Comparison of ENCODE assay signal across 21 mouse cellular contexts in genomic region chr10:17592387-17592786, GRCm38 (mm10).
A peak's percentile ranks its signal among the peaks of the same experiment; 100 is the strongest.
DNase-seq lines count a peak whose midpoint lies in the region; ATAC-seq lines count a peak whose summit lies in the region.
"Had no signal": no experiment of that assay in that cellular context is flagged by ENCODE, and none has a peak within 500 bp of the region (broad histone marks: within the 10 kb centered on the region; RNA-seq: fewer than 3 reads in every experiment).

No protein-coding gene starts in this region.

- H3K4me2 ChIP-seq in midbrain, embryonic 11.5 days, result no peak overlapping the region
- no peak overlapping the region for H3K4me2 ChIP-seq in midbrain, embryonic 14.5 days (ENCODE audit: low read length)
- no peak overlapping the region for H3K4me2 ChIP-seq in liver, embryonic 15.5 days
- H3K4me2 ChIP-seq: forebrain, embryonic 13.5 days; heart, embryonic 13.5 days; hindbrain, embryonic 12.5 days; hindbrain, embryonic 15.5 days had no signal

- H3K9ac ChIP-seq in midbrain, embryonic 11.5 days (ENCODE audit: low read length), result no peak overlapping the region
- H3K9ac ChIP-seq in midbrain, embryonic 14.5 days (replicated peaks; ENCODE audit: low read length), result no peak overlapping the region
- no peak overlapping the region for H3K9ac ChIP-seq in liver, embryonic 15.5 days
- H3K9ac ChIP-seq: forebrain, embryonic 13.5 days; heart, embryonic 13.5 days; hindbrain, embryonic 12.5 days; hindbrain, embryonic 15.5 days had no signal

- H3K27ac ChIP-seq in midbrain, embryonic 11.5 days (ENCODE audit: low read depth, low read length), result no peak overlapping the region
- H3K27ac ChIP-seq in midbrain, embryonic 14.5 days (replicated peaks; ENCODE audit: low read depth, low read length), result no peak overlapping the region
- peak overlapping the region; percentile 55 for H3K27ac ChIP-seq in liver, embryonic 15.5 days (replicated peaks)
- H3K27ac ChIP-seq: forebrain, embryonic 10.5 days; forebrain, embryonic 13.5 days; heart, embryonic 13.5 days; hindbrain, embryonic 12.5 days; hindbrain, embryonic 15.5 days had no signal

- DNase-seq in heart, adult 11 months, result peak; percentile 25
- no peak for DNase-seq in heart, postnatal 14 days
- DNase-seq in midbrain, embryonic 11.5 days (ENCODE audit: low spot score, missing footprints), result peak; percentile 53
- DNase-seq in midbrain, embryonic 14.5 days, result no peak
- no peak for DNase-seq in spleen, postnatal 4 days (ENCODE audit: low spot score in 2 of 2)
- no peak for DNase-seq in thymus, postnatal 36 days
- DNase-seq: adrenal gland, postnatal 10 days; adrenal gland, postnatal 36 days; cerebellum, adult 18-20 months; cerebellum, adult 9-10 months; cerebellum, postnatal 14 days; gastrocnemius, postnatal 10 days; gastrocnemius, postnatal 36 days had no signal

- no peaks in the 10 kb centered on the region for H3K4me1 ChIP-seq in midbrain, embryonic 11.5 days (ENCODE audit: control insufficient read depth, insufficient read depth, low read length)
- H3K4me1 ChIP-seq in midbrain, embryonic 14.5 days (ENCODE audit: control insufficient read depth, insufficient read depth, low read length), result no peaks in the 10 kb centered on the region
- peaks cover 62% of the 10 kb centered on the region for H3K4me1 ChIP-seq in liver, embryonic 15.5 days (replicated peaks)
- H3K4me1 ChIP-seq: forebrain, embryonic 10.5 days; forebrain, embryonic 13.5 days; hindbrain, embryonic 12.5 days; hindbrain, embryonic 15.5 days had no signal

- H3K9me3 ChIP-seq in midbrain, embryonic 11.5 days (ENCODE audit: control insufficient read depth, low read length), result no peaks in the 10 kb centered on the region
- no peaks in the 10 kb centered on the region for H3K9me3 ChIP-seq in midbrain, embryonic 14.5 days (ENCODE audit: control insufficient read depth, low read length)
- H3K9me3 ChIP-seq in liver, embryonic 15.5 days (replicated peaks), result no peaks in the 10 kb centered on the region
- H3K9me3 ChIP-seq: forebrain, embryonic 10.5 days; forebrain, embryonic 13.5 days; heart, embryonic 13.5 days; hindbrain, embryonic 12.5 days; hindbrain, embryonic 15.5 days had no signal

- no peaks in the 10 kb centered on the region for H3K27me3 ChIP-seq in midbrain, embryonic 11.5 days (ENCODE audit: control insufficient read depth, insufficient read depth, low read length)
- H3K27me3 ChIP-seq in midbrain, embryonic 14.5 days (ENCODE audit: control insufficient read depth, insufficient read depth, low read length), result no peaks in the 10 kb centered on the region
- no peaks in the 10 kb centered on the region for H3K27me3 ChIP-seq in liver, embryonic 15.5 days
- H3K27me3 ChIP-seq: forebrain, embryonic 13.5 days; heart, embryonic 13.5 days; hindbrain, embryonic 12.5 days; hindbrain, embryonic 15.5 days had no signal

- no peak overlapping the region for H3K4me3 ChIP-seq in midbrain, embryonic 11.5 days (ENCODE audit: low read depth, low read length)
- no peak overlapping the region for H3K4me3 ChIP-seq in midbrain, embryonic 14.5 days (replicated peaks; ENCODE audit: low read depth, low read length)
- H3K4me3 ChIP-seq in liver, embryonic 15.5 days (replicated peaks), result no peak overlapping the region
- H3K4me3 ChIP-seq: forebrain, embryonic 10.5 days; forebrain, embryonic 13.5 days; heart, embryonic 13.5 days; hindbrain, embryonic 12.5 days; hindbrain, embryonic 15.5 days had no signal

- H3K36me3 ChIP-seq in midbrain, embryonic 11.5 days (ENCODE audit: control insufficient read depth, insufficient read depth, low read length), result no peaks in the 10 kb centered on the region
- H3K36me3 ChIP-seq in midbrain, embryonic 14.5 days (ENCODE audit: control insufficient read depth, insufficient read depth, low read length), result no peaks in the 10 kb centered on the region
- no peaks in the 10 kb centered on the region for H3K36me3 ChIP-seq in liver, embryonic 15.5 days (replicated peaks)
- H3K36me3 ChIP-seq: forebrain, embryonic 10.5 days; heart, embryonic 13.5 days; hindbrain, embryonic 12.5 days; hindbrain, embryonic 15.5 days had no signal

- intact Hi-C loops in heart, postnatal 14 days (cut with DNase I), result no loop called here

- WGBS in midbrain, embryonic 11.5 days, result 87% methylated on average over 4 of the region's 4 CpGs
- WGBS in midbrain, embryonic 14.5 days, result 87% methylated on average over 4 of the region's 4 CpGs
- WGBS in liver, embryonic 15.5 days (ENCODE audit: insufficient replicate concordance), result 46% methylated on average over 4 of the region's 4 CpGs

- ATAC-seq in midbrain, embryonic 11.5 days (ENCODE audit: low FRiP score), result no peak
- no peak for ATAC-seq in midbrain, embryonic 14.5 days (ENCODE audit: low FRiP score, low TSS enrichment)
- ATAC-seq in liver, embryonic 15.5 days (ENCODE audit: insufficient read depth), result no peak
- ATAC-seq: activated CD4-positive, CD25-positive, alpha-beta regulatory T cell, adult 4 months; forebrain, embryonic 13.5 days; forebrain, embryonic 16.5 days had no signal

Comparison
In these comparisons a context has a peak if more than half of its experiments do, and no peak if none do; other contexts are left out.
1. DNase-seq: peak in heart, adult 11 months (single experiment) and midbrain, embryonic 11.5 days (single experiment); none in heart, postnatal 14 days (0 of 2), midbrain, embryonic 14.5 days (single experiment), spleen, postnatal 4 days (0 of 2) and thymus, postnatal 36 days (0 of 2).